Mouse (Mus musculus) MEL (cell line): ENCODE results near the gene Tmem109.

Source experiments
- CTCF ChIP-seq, 3 experiments: IDR thresholded peaks in 2 of 3; conservative IDR thresholded peaks in 1 of 3; 2 replicates each; pipeline ENCODE4 v1.5.1; 2011 to 2012; ENCODE audit warnings: low read length in 3 of 3, low read depth in 2 of 3, mild to moderate bottlenecking in 2 of 3, improper control_type of control experiment in 1 of 3, inconsistent platforms in 1 of 3, mixed read lengths in 1 of 3, moderate library complexity in 1 of 3; ENCODE audit not compliant: control insufficient read depth in 1 of 3, insufficient read depth in 1 of 3, poor library complexity in 1 of 3, severe bottlenecking in 1 of 3
- KAT2A ChIP-seq: conservative IDR thresholded peaks from 2 replicates; pipeline ENCODE4 v1.6.1; 2012; ENCODE audit warnings: low read depth, low read length, improper control_type of control experiment, inconsistent platforms
- POLR2A ChIP-seq, 2 experiments: IDR thresholded peaks; 2 replicates each; pipeline ENCODE4 v1.6.1; 2011 to 2012; ENCODE audit warnings: low read length in 2 of 2, mild to moderate bottlenecking in 2 of 2, control low read depth in 1 of 2, improper control_type of control experiment in 1 of 2, low read depth in 1 of 2, moderate library complexity in 1 of 2; ENCODE audit not compliant: control insufficient read depth in 1 of 2, insufficient read depth in 1 of 2, poor library complexity in 1 of 2
- ZKSCAN1 ChIP-seq: IDR thresholded peaks from 2 replicates; pipeline ENCODE4 v1.6.1; 2012; ENCODE audit warnings: low read depth, mild to moderate bottlenecking, inconsistent platforms, low read length, improper control_type of control experiment, moderate library complexity

- TF ChIP-seq CTCF (IDR thresholded peaks at IDR 0.05 in 2 of 3, conservative IDR thresholded peaks at IDR 0.05 in 1 of 3; ENCODE audit: control insufficient read depth in 1 of 3, insufficient read depth in 1 of 3, low read depth in 2 of 3, low read length in 3 of 3, poor library complexity in 1 of 3, severe bottlenecking in 1 of 3) (no peak), POLR2A (IDR thresholded peaks at IDR 0.05; ENCODE audit: control insufficient read depth in 1 of 2, insufficient read depth in 1 of 2, low read depth in 1 of 2, low read length in 2 of 2, poor library complexity in 1 of 2) (no peak), ZKSCAN1 (no peak), KAT2A (no peak)
Observed at GRCm38 (mm10) chr19:10914870-10915269, 33.1 kb upstream of the Tmem109 start.
